Mouse (Mus musculus): ENCODE measurements around the gene Gm44511. TPM values are rescaled to one million over a fixed set of nuclear protein-coding genes. Genes with fewer than 3 reads are reported as not detected.
"Not testable (repeated sequence)": the region's sequence is repeated elsewhere in the genome, so short reads cannot be mapped to it uniquely, and the experiment has no call there.

Gene Gm44511
- polyA plus RNA-seq, 1 experiment = not detected

DNA sequence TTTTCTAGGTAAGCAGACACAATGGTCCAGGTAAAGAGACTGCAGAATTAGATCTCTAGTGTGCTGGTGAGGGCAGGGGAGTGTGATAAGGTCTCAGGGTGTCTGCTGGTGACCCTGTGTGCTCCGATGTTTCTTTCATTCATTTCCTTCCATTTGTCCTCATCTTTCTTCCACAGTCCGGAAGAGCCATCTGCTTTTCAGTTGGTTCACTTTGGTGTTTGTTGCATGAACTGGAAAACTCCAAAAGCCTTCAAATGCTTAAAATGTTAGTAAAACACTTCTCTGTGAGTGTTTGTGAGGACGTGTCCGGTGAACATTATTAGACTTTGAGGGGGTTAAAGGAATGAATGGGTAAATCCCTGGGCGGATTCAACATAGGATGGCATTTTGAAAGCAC lies 65.0 kb downstream of the Gm44511 start:
- H3K9me3 ChIP-seq (replicated peaks; ENCODE audit: control insufficient read depth, insufficient read depth, low read length, poor library complexity, severe bottlenecking) = no peaks in the 10 kb centered on the region
- peak overlapping the region; percentile 97 for H3K4me3 ChIP-seq (ENCODE audit: low read depth, low read length)
- TF ChIP-seq CTCF (IDR thresholded peaks at IDR 0.05; ENCODE audit: low read depth, low read length) = no peak
- no peak for TF ChIP-seq POLR2A (IDR thresholded peaks at IDR 0.05; ENCODE audit: insufficient read depth, low read length)
- TF ChIP-seq EP300 (IDR thresholded peaks at IDR 0.05; ENCODE audit: insufficient read depth, low read depth, low read length) = no peak
- H3K36me3 ChIP-seq (ENCODE audit: control insufficient read depth, insufficient read depth, low read length, poor library complexity, severe bottlenecking) = no peaks in the 10 kb centered on the region
- no peaks in the 10 kb centered on the region for H3K4me1 ChIP-seq (ENCODE audit: control insufficient read depth, insufficient read depth, low read length)
- peak overlapping the region; percentile 56 for H3K9ac ChIP-seq (ENCODE audit: low read depth, poor library complexity, severe bottlenecking)
- 0 out of 2 replicates have a peak overlapping the region, but pooled peaks have one; percentile 16 for H3K27ac ChIP-seq (ENCODE audit: insufficient read depth, low read length)
- no peaks in the 10 kb centered on the region for H3K27me3 ChIP-seq (ENCODE audit: control insufficient read depth, insufficient read depth, low read length, poor library complexity, severe bottlenecking)

DNA sequence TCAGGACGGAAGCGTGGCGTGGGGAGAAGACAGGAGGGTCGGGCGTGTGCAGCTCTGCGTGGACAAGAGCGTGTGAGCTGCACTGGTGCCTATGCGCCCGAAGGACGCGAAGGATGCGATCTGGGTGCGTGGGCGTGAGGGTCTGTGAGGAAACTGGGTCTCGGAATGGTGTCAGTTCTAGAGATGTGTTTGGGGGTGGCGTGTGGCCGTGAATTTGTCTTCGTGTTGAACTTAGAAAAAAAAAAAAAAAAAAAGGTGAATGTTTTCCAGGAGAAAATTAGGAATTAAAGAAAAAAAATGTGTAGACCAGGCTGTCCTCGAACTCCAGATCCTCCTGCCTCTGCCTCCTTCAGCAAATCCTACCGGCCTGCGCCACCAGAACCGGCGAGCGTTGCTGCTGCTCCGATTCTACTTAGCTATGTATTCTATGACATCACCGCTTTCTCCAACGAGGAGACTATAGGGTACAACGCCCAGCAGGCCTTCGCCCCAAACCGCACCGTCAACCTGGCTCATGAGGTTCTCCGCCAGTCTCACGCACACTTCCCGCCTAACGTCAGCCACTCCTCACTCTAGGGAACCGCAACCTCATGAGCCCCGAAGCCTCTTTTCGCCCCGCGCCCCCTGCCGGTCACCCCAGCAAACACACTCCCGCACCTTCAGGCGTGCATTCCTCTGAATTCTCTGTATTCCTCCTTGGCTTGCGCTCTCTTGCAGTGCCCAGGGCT lies 65.5 kb downstream of the Gm44511 start:
- H3K36me3 ChIP-seq (ENCODE audit: control insufficient read depth, insufficient read depth, low read length, poor library complexity, severe bottlenecking); H3K9me3 ChIP-seq (replicated peaks; ENCODE audit: control insufficient read depth, insufficient read depth, low read length, poor library complexity, severe bottlenecking); H3K27me3 ChIP-seq (ENCODE audit: control insufficient read depth, insufficient read depth, low read length, poor library complexity, severe bottlenecking); H3K4me1 ChIP-seq (ENCODE audit: control insufficient read depth, insufficient read depth, low read length); H3K27ac ChIP-seq (ENCODE audit: insufficient read depth, low read length): not testable (repeated sequence)
- Histone ChIP-seq H3K4me3 (ENCODE audit: low read depth, low read length) (peak overlapping the region; percentile 97), H3K9ac (ENCODE audit: low read depth, poor library complexity, severe bottlenecking) (peak overlapping the region; percentile 56)
- TF ChIP-seq CTCF (IDR thresholded peaks at IDR 0.05; ENCODE audit: low read depth, low read length) = peak; percentile 44

DNA sequence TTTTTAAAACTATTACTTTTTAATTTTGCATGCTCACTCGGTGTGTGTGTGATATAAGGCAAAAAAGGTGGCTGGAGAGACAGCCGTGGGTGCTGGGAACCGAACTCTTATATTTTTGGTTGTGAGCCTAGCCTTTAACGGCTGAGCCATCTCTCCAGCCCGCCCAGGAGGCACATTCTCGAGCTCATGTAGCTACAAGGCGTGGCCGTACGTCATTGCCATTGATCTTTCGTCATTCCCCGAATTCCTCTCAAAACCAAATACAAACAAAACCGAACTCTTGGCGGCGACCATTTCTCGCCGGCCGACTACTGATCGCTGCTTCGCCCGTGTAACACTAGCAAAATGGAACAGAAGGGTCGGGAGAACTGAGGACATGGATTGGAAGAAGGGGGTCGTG lies 66.1 kb downstream of the Gm44511 start:
- Histone ChIP-seq H3K4me3 (ENCODE audit: low read depth, low read length) (peak overlapping the region; percentile 96), H3K9ac (ENCODE audit: low read depth, poor library complexity, severe bottlenecking) (peak overlapping the region; percentile 56)
- H3K4me1 ChIP-seq (ENCODE audit: control insufficient read depth, insufficient read depth, low read length); H3K36me3 ChIP-seq (ENCODE audit: control insufficient read depth, insufficient read depth, low read length, poor library complexity, severe bottlenecking); H3K9me3 ChIP-seq (replicated peaks; ENCODE audit: control insufficient read depth, insufficient read depth, low read length, poor library complexity, severe bottlenecking); H3K27me3 ChIP-seq (ENCODE audit: control insufficient read depth, insufficient read depth, low read length, poor library complexity, severe bottlenecking); H3K27ac ChIP-seq (ENCODE audit: insufficient read depth, low read length): not testable (repeated sequence)
- 0 out of 2 replicates have a peak, but pooled peaks have one; percentile 7 for TF ChIP-seq EP300 (IDR thresholded peaks at IDR 0.05; ENCODE audit: insufficient read depth, low read depth, low read length)

DNA sequence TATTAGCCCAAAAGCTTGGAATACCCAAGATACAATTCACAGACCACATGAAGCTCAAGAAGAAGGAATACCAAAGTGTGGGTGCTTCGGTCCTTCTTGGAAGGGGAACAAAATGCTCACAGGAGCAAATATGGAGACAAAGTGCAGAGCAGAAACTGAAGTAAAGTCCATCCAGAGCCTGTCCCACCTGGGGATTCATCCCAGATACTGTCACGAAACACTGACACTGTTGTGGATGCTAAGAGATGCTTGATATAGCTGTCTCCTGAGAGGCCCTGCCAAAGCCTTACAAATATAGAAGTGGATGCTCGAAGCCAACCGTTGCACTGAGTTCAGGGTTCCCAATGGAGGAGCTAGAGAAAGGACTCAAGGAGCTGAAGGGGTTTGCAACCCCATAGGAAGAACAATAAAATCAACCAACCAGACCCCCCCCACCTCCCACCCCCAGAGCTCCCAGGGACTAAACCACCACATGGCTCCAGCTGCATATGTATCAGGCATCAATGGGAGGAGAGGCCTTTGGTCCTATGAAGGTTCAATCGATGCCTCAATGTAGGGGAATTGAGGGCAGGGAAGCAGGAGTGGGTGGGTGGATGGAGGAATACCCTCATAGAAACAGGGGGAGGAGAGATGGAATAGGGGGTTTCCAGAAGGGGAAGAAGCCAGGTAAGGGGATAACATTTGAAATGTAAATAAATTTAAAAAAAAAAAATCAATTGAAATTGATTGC lies 66.7 kb downstream of the Gm44511 start:
- TF ChIP-seq CTCF (IDR thresholded peaks at IDR 0.05; ENCODE audit: low read depth, low read length) (no peak), POLR2A (IDR thresholded peaks at IDR 0.05; ENCODE audit: insufficient read depth, low read length) (no peak), EP300 (IDR thresholded peaks at IDR 0.05; ENCODE audit: insufficient read depth, low read depth, low read length) (no peak)
- Histone ChIP-seq H3K27me3 (ENCODE audit: control insufficient read depth, insufficient read depth, low read length, poor library complexity, severe bottlenecking) (no peaks in the 10 kb centered on the region), H3K4me1 (ENCODE audit: control insufficient read depth, insufficient read depth, low read length) (no peaks in the 10 kb centered on the region), H3K36me3 (ENCODE audit: control insufficient read depth, insufficient read depth, low read length, poor library complexity, severe bottlenecking) (no peaks in the 10 kb centered on the region), H3K9me3 (replicated peaks; ENCODE audit: control insufficient read depth, insufficient read depth, low read length, poor library complexity, severe bottlenecking) (no peaks in the 10 kb centered on the region), H3K9ac (ENCODE audit: low read depth, poor library complexity, severe bottlenecking) (no peak overlapping the region), H3K27ac (ENCODE audit: insufficient read depth, low read length) (no peak overlapping the region), H3K4me3 (ENCODE audit: low read depth, low read length) (peak overlapping the region; percentile 32; the same call in 1 of the 2 replicates)

DNA sequence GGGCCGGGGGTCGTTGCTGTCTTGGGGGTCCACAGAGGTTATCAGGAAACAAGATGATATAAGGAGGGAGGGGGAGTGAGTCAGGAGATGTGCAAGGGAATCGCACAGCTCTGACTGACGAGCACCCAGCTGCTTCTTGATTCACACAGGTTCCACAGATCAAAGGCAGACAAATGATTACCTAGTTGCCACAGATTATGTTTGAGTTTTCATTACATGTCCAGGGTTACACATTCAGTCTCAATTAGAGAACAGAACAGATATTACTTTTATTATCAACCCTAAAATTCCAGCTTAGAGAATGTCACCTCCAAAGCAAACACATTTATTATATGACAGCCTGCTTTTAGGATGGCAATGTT lies 70.7 kb downstream of the Gm44511 start:
- not testable (repeated sequence) for H3K36me3 ChIP-seq (ENCODE audit: control insufficient read depth, insufficient read depth, low read length, poor library complexity, severe bottlenecking); H3K4me3 ChIP-seq (ENCODE audit: low read depth, low read length); H3K4me1 ChIP-seq (ENCODE audit: control insufficient read depth, insufficient read depth, low read length); H3K9ac ChIP-seq (ENCODE audit: low read depth, poor library complexity, severe bottlenecking); H3K27ac ChIP-seq (ENCODE audit: insufficient read depth, low read length); H3K27me3 ChIP-seq (ENCODE audit: control insufficient read depth, insufficient read depth, low read length, poor library complexity, severe bottlenecking); H3K9me3 ChIP-seq (replicated peaks; ENCODE audit: control insufficient read depth, insufficient read depth, low read length, poor library complexity, severe bottlenecking)

DNA sequence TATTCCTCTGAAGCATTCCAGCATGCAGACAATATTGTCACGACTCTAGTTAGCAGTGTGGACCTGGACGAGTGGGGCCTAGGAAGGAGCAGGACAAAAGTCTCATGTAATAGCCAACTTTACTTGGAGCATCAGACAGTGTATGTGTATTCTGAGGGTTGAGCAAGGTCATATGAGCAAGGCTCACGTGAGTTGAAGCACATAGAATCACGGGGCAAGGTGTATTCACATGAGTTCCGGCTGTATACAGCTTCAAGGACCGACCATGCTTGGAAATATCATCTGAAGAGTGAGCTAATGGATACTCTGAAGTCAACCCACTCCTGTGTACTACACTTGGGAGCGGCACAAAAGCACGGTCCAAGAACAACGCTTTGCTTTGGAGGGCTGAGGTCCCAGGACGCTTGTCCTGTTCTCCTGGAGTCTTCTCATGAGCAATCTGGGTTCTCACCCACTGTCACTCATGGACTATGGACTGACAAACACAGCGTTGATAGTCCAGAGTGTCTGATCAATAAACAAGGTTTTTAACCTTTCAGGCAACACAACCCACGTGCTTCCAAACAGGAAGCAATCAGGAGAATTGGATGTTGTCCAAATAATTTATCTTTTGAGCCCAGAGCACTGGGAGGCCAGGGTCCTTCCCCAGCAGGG lies 71.2 kb downstream of the Gm44511 start:
- H3K9me3 ChIP-seq (replicated peaks; ENCODE audit: control insufficient read depth, insufficient read depth, low read length, poor library complexity, severe bottlenecking); H3K27me3 ChIP-seq (ENCODE audit: control insufficient read depth, insufficient read depth, low read length, poor library complexity, severe bottlenecking); H3K27ac ChIP-seq (ENCODE audit: insufficient read depth, low read length); H3K9ac ChIP-seq (ENCODE audit: low read depth, poor library complexity, severe bottlenecking); H3K4me1 ChIP-seq (ENCODE audit: control insufficient read depth, insufficient read depth, low read length); H3K36me3 ChIP-seq (ENCODE audit: control insufficient read depth, insufficient read depth, low read length, poor library complexity, severe bottlenecking); H3K4me3 ChIP-seq (ENCODE audit: low read depth, low read length): not testable (repeated sequence)

DNA sequence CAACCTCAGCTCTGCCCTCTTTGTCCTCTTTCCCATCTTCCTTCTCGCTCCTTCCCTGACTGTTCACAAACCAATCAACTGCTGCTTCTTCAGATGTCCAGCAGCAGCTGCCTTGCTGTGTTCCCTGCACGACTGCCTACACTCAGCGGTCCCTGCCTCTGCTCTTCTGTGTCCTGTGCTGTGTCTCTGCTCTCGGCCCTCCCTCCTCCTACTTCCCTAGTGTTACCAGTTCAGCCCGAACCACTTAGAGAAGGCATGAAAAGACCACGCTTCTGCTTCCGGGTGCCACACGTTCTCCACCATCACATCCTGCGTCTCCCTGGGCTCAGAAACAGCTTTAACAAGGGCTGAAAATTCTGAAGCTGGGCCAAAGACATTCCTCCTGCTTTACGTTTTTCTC lies 71.8 kb downstream of the Gm44511 start:
- not testable (repeated sequence) for H3K27me3 ChIP-seq (ENCODE audit: control insufficient read depth, insufficient read depth, low read length, poor library complexity, severe bottlenecking); H3K27ac ChIP-seq (ENCODE audit: insufficient read depth, low read length); H3K9me3 ChIP-seq (replicated peaks; ENCODE audit: control insufficient read depth, insufficient read depth, low read length, poor library complexity, severe bottlenecking); H3K4me1 ChIP-seq (ENCODE audit: control insufficient read depth, insufficient read depth, low read length); H3K9ac ChIP-seq (ENCODE audit: low read depth, poor library complexity, severe bottlenecking); H3K36me3 ChIP-seq (ENCODE audit: control insufficient read depth, insufficient read depth, low read length, poor library complexity, severe bottlenecking)
- H3K4me3 ChIP-seq (ENCODE audit: low read depth, low read length) = peak overlapping the region; percentile 26

Measured in ES-Bruce4 (cell line).